Mouse (Mus musculus) cerebellum, adult 18-20 months (tissue): Measurements from ENCODE around the gene Gm3642.
"Not testable (repeated sequence)": the region's sequence is repeated elsewhere in the genome, so short reads cannot be mapped to it uniquely, and the experiment has no call there.

Experiments
- DNase-seq, 2 experiments: peaks; one replicate each; pipeline ENCODE4 v3.0.0; 2021

The Gm3642 gene

GRCm38 (mm10) chr14:6840211-6840610 lies at the start of gene Gm3642:
Gene Gm3642 (minus strand): TSS chr14:6840311.
- DNase-seq = not testable (repeated sequence)

- not testable (repeated sequence) for DNase-seq
Measured at GRCm38 (mm10) chr14:6889521-6890012, 49.5 kb upstream of the Gm3642 start, which contains the start of gene Gm3667. Gene Gm3667 (minus strand): TSS chr14:6889962.

- DNase-seq = peak; percentile 1 to 5
Measured at GRCm38 (mm10) chr14:6888811-6889210, 48.7 kb upstream of the Gm3642 start.

- DNase-seq = not testable (repeated sequence)
Measured at GRCm38 (mm10) chr14:6823297-6823696, 16.8 kb downstream of the Gm3642 start.
